Mouse (Mus musculus) erythroblast, embryonic 14.5 days (primary cell): ENCODE measurements around the gene Cstb. TPM values are rescaled to one million over a fixed set of nuclear protein-coding genes. Genes with fewer than 3 reads are reported as not detected.

Experiments used
- H3K27me3 ChIP-seq: 2 replicates; pipeline ENCODE4 v1.6.1; 2012; ENCODE audit warnings: inconsistent platforms; ENCODE audit not compliant: control insufficient read depth
- H3K36me3 ChIP-seq: 2 replicates; pipeline ENCODE4 v1.6.1; 2012; ENCODE audit warnings: mild to moderate bottlenecking, inconsistent platforms; ENCODE audit not compliant: control insufficient read depth
- H3K4me1 ChIP-seq: 2 replicates; pipeline ENCODE4 v1.6.1; 2012; ENCODE audit warnings: inconsistent platforms; ENCODE audit not compliant: control insufficient read depth
- H3K4me3 ChIP-seq: replicated peaks from 2 replicates; pipeline ENCODE3; 2012; ENCODE audit warnings: moderate library complexity, mild to moderate bottlenecking, inconsistent platforms
- H3K9me3 ChIP-seq: 2 replicates; pipeline ENCODE4 v1.6.1; 2012; ENCODE audit warnings: low read length, inconsistent platforms, mixed read lengths; ENCODE audit not compliant: control insufficient read depth
- GATA1 ChIP-seq: IDR thresholded peaks from 2 replicates; pipeline ENCODE4 v1.6.1; 2012; ENCODE audit warnings: low read length, inconsistent platforms, mixed read lengths
- TAL1 ChIP-seq: IDR thresholded peaks from 3 replicates; pipeline ENCODE4 v1.6.1; 2012; ENCODE audit warnings: low read length, inconsistent platforms, mixed read lengths
- polyA plus RNA-seq: library from polyadenylated mRNA; stranded (reverse); fragments of >175 nt; gene quantifications from 2 replicates; pipeline ENCODE4 v1.2.3, GENCODE M21; 2012

The Cstb gene
- polyA plus RNA-seq, 1 experiment: 0.46 TPM

- Histone ChIP-seq H3K4me3 (no peak overlapping the region), H3K4me1 (no peaks in the 10 kb centered on the region), H3K36me3 (no peaks in the 10 kb centered on the region), H3K27me3 (peaks cover 9% of the 10 kb centered on the region), H3K9me3 (no peaks in the 10 kb centered on the region)
- TF ChIP-seq TAL1 (no peak), GATA1 (no peak)
These were observed 49.3 kb downstream of the Cstb start for GRCm38 (mm10) chr10:78474759-78475158.

GRCm38 (mm10) chr10:78476821-78477220 is 51.4 kb downstream of the Cstb start:
- Histone ChIP-seq H3K27me3 (peaks cover 9% of the 10 kb centered on the region), H3K4me1 (peaks cover 12% of the 10 kb centered on the region), H3K9me3 (no peaks in the 10 kb centered on the region), H3K4me3 (no peak overlapping the region), H3K36me3 (no peaks in the 10 kb centered on the region)
- TF ChIP-seq TAL1 (no peak), GATA1 (no peak)

Other genes starting within 250 kb of the Cstb start
- 0.26 and 0.38 TPM in 2 replicates for gene Pwp2, start 240.5 kb upstream of the Cstb start, polyA plus RNA-seq
- 3.7 and 5.3 TPM in 2 replicates for gene Trappc10, start 181.0 kb upstream of the Cstb start, polyA plus RNA-seq
- gene Agpat3, start 73.2 kb upstream of the Cstb start, polyA plus RNA-seq: 1.4 and 3.4 TPM in 2 replicates
- gene Rrp1, start 12.6 kb upstream of the Cstb start, polyA plus RNA-seq: 15.4 and 18.2 TPM in 2 replicates
- 0.14 TPM in 2 replicates for gene Pdxk, start 39.3 kb downstream of the Cstb start, polyA plus RNA-seq
- not detected in 2 replicates for gene Olfr1358, start 91.8 kb downstream of the Cstb start, polyA plus RNA-seq
- gene Ilvbl, start 148.7 kb downstream of the Cstb start, polyA plus RNA-seq: 0.36 and 0.95 TPM in 2 replicates
- gene Syde1, start 166.3 kb downstream of the Cstb start, polyA plus RNA-seq: 0.01 TPM in 2 replicates
- 0.02 TPM in 1 of 2 replicates, not detected in the other for gene Olfr1357, start 192.4 kb downstream of the Cstb start, polyA plus RNA-seq